Mouse (Mus musculus) adrenal gland, postnatal 4 days (tissue): Measurements from ENCODE around the gene Ankrd11. TPM values are rescaled to one million over a fixed set of nuclear protein-coding genes. Genes with fewer than 3 reads are reported as not detected.
"Not testable (repeated sequence)": the region's sequence is repeated elsewhere in the genome, so short reads cannot be mapped to it uniquely, and the experiment has no call there.

ENCODE experiments used
- DNase-seq, 2 experiments: peaks; one replicate each; pipeline ENCODE4 v3.0.0; 2021 to 2022; ENCODE audit warnings: low spot score in 2 of 2, mixed read lengths in 2 of 2
- long read RNA-seq, 2 experiments: library from polyadenylated mRNA; stranded (forward); transcript quantifications; one replicate each; pipeline ENCODE4 v2.0.0; 2021
- total RNA-seq, 2 experiments: library from RNA; stranded (reverse); gene quantifications; 2 replicates each; pipeline ENCODE4 v1.2.3; 2021

Gene Ankrd11
- total RNA-seq = 100 to 1,000 TPM; 132 TPM
- long read RNA-seq, experiment 1, partial matches to known transcripts = 24 of 36 reads
- long read RNA-seq, experiment 1, other reads (novel, unspliced or antisense) = 10 of 36 reads
- long read RNA-seq, experiment 2, partial matches to known transcripts = 112 of 190 reads
- long read RNA-seq, experiment 2, other reads (novel, unspliced or antisense) = 74 of 190 reads

GRCm38 (mm10) chr8:123042158-123042973 lies at the start of gene Ankrd11:
Gene Ankrd11, minus strand, starts transcription at chr8:123042277.
- DNase-seq = peak; percentile 97 to 98

GRCm38 (mm10) chr8:123087289-123087688 lies 45.2 kb upstream of the Ankrd11 start:
- DNase-seq = no peak

- DNase-seq = no peak
Observed at GRCm38 (mm10) chr8:123083610-123084009, 41.5 kb upstream of the Ankrd11 start.

GRCm38 (mm10) chr8:123082993-123083392 lies 40.9 kb upstream of the Ankrd11 start:
- no peak for DNase-seq

GRCm38 (mm10) chr8:123077213-123077612 lies 35.1 kb upstream of the Ankrd11 start:
- DNase-seq = no peak

- DNase-seq = no peak
Observed at GRCm38 (mm10) chr8:123071176-123071575, 29.1 kb upstream of the Ankrd11 start.

- no peak for DNase-seq
Observed at GRCm38 (mm10) chr8:123066101-123066683, 24.1 kb upstream of the Ankrd11 start.

- DNase-seq = peak; percentile 91 to 92
Observed at GRCm38 (mm10) chr8:123065214-123066100, 23.4 kb upstream of the Ankrd11 start.

- DNase-seq = no peak
Observed at GRCm38 (mm10) chr8:123064809-123065213, 22.7 kb upstream of the Ankrd11 start.

- DNase-seq = no peak
Observed at GRCm38 (mm10) chr8:123064072-123064471, 22.0 kb upstream of the Ankrd11 start.

- DNase-seq = no peak
Observed at GRCm38 (mm10) chr8:123062721-123063120, 20.6 kb upstream of the Ankrd11 start, which contains the start of gene Spg7. Gene Spg7, plus strand, starts transcription at chr8:123062942.

GRCm38 (mm10) chr8:123051458-123051857 lies 9.4 kb upstream of the Ankrd11 start:
- no peak for DNase-seq

- DNase-seq = no peak
Observed at GRCm38 (mm10) chr8:123048402-123048801, 6.3 kb upstream of the Ankrd11 start.

- no peak for DNase-seq
Observed at GRCm38 (mm10) chr8:123047827-123048226, 5.8 kb upstream of the Ankrd11 start.

GRCm38 (mm10) chr8:123046706-123047105 lies 4.6 kb upstream of the Ankrd11 start:
- no peak for DNase-seq

GRCm38 (mm10) chr8:123044743-123045425 lies 2.8 kb upstream of the Ankrd11 start:
- not testable (repeated sequence) for DNase-seq

GRCm38 (mm10) chr8:123043941-123044340 lies 1.9 kb upstream of the Ankrd11 start:
- no peak for DNase-seq

- DNase-seq = no peak
Observed at GRCm38 (mm10) chr8:123042974-123043625, 1.0 kb upstream of the Ankrd11 start.

GRCm38 (mm10) chr8:123041774-123042105 lies 337 bp downstream of the Ankrd11 start:
- DNase-seq = no peak
